Mouse (Mus musculus) spleen, adult 12 weeks (tissue): ENCODE data around the gene Gm3005.
"Not testable (repeated sequence)": the region's sequence is repeated elsewhere in the genome, so short reads cannot be mapped to it uniquely, and the experiment has no call there.

Experiments used
- DNase-seq: peaks from one replicate; pipeline ENCODE4 v3.0.0; 2022; ENCODE audit warnings: low spot score

Gene Gm3005

GRCm38 (mm10) chr14:3427803-3428202, at the start of gene Gm3005:
Gene Gm3005 (plus strand): TSS chr14:3428103.
- not testable (repeated sequence) for DNase-seq

DNA sequence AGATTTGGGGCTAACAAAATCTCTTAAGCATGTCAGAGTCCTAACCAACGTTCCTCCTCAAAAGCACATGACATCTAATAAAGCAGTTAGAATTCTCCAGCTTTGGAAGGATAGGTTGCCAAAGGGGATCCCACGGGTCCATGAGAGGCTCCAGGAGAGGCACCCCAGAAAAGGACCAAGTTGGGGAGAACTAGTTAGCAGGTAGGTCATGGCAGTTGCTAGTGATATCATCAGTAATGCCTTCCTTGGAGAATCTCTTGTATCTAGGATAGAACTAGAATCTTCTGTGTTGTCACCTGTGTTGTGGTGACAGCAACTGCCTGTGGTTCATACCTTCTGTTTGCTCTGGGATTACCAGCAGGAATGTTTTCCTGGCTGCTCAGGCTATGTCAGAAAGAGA, 33.1 kb upstream of the Gm3005 start, which contains the start of gene Gm10413:
Gene Gm10413 (plus strand): TSS at position 301 of the 400 bp plus-strand sequence.
- DNase-seq, result not testable (repeated sequence)

GRCm38 (mm10) chr14:3412314-3412713, 15.6 kb upstream of the Gm3005 start, which contains the start of gene Gm10409:
Gene Gm10409 (plus strand): TSS chr14:3412614.
- DNase-seq, result not testable (repeated sequence)

GRCm38 (mm10) chr14:3449079-3449478, 21.2 kb downstream of the Gm3005 start, which contains the start of gene Gm10408:
Gene Gm10408 (plus strand): TSS chr14:3449379.
- DNase-seq, result not testable (repeated sequence)

- DNase-seq, result not testable (repeated sequence)
Measured at GRCm38 (mm10) chr14:3634212-3634611, 206.3 kb downstream of the Gm3005 start, which contains the start of gene Gm3012. Gene Gm3012 (plus strand): TSS chr14:3634512.
